Mouse (Mus musculus) liver, embryonic 14.5 days (tissue): Measurements from ENCODE around the gene Brd2. TPM values are rescaled to one million over a fixed set of nuclear protein-coding genes. Genes with fewer than 3 reads are reported as not detected.
A peak's percentile ranks its signal among the peaks of the same experiment; 100 is the strongest.

ENCODE experiments used
- ATAC-seq: fragments of 200-750 bp; cut with Nextera tagmentation; 2 replicates; pipeline ENCODE4 v1.8.0; 2017; ENCODE audit warnings: moderate number of reproducible peaks, mild to moderate bottlenecking, moderate library complexity; ENCODE audit not compliant: insufficient read depth
- DNase-seq, 3 experiments: peaks; one replicate each; pipeline ENCODE4 v3.0.0-alpha.2; 2012 to 2013; ENCODE audit warnings: low read depth in 3 of 3, low spot score in 3 of 3
- H3K27ac ChIP-seq: fragments of 300-500 bp; sonication (generic); 2 replicates; pipeline ENCODE4 v1.5.1; 2014; ENCODE audit warnings: moderate library complexity, mild to moderate bottlenecking, control low read depth, inconsistent platforms
- H3K27me3 ChIP-seq: fragments of 300-500 bp; sonication (generic); 2 replicates; pipeline ENCODE4 v1.6.1; 2014; ENCODE audit warnings: mild to moderate bottlenecking, low read length, moderate library complexity; ENCODE audit not compliant: control insufficient read depth, insufficient read depth
- H3K36me3 ChIP-seq: fragments of 300-500 bp; sonication (generic); replicated peaks from 2 replicates; pipeline ENCODE4 v1.6.1; 2014; ENCODE audit warnings: low read depth; ENCODE audit not compliant: control insufficient read depth, insufficient read depth
- H3K4me1 ChIP-seq, 2 experiments: fragments of 200-500 bp in 1 of 2; fragments of 300-500 bp in 1 of 2; sonication (generic) in 1 of 2; replicated peaks; 2 replicates each; pipeline ENCODE4 v1.6.1; 2012 to 2014; ENCODE audit warnings: antibody characterized with exemption in 1 of 2, inconsistent platforms in 1 of 2, low read length in 1 of 2; ENCODE audit not compliant: control insufficient read depth in 2 of 2, insufficient read depth in 2 of 2
- H3K4me2 ChIP-seq: fragments of 300-500 bp; sonication (generic); 2 replicates; pipeline ENCODE4 v1.6.1; 2014; ENCODE audit warnings: low read depth, mild to moderate bottlenecking, control low read depth, moderate library complexity
- H3K4me3 ChIP-seq, 2 experiments: fragments of 200-500 bp in 1 of 2; fragments of 300-500 bp in 1 of 2; sonication (generic) in 1 of 2; 2 replicates each; pipeline ENCODE4 v1.5.1; 2012 to 2014; ENCODE audit warnings: low read depth in 2 of 2, low read length in 2 of 2, mild to moderate bottlenecking in 2 of 2, control low read depth in 1 of 2, inconsistent platforms in 1 of 2, moderate library complexity in 1 of 2; ENCODE audit not compliant: insufficient read depth in 1 of 2
- H3K9ac ChIP-seq: fragments of 300-500 bp; sonication (generic); replicated peaks from 2 replicates; pipeline ENCODE4 v1.6.1; 2014; ENCODE audit warnings: mild to moderate bottlenecking, control low read depth, moderate library complexity
- H3K9me3 ChIP-seq: fragments of 300-500 bp; sonication (generic); 2 replicates; pipeline ENCODE4 v1.6.1; 2016; ENCODE audit warnings: low read length, mixed read lengths; ENCODE audit not compliant: control insufficient read depth
- CTCF ChIP-seq: IDR thresholded peaks from 2 replicates; pipeline ENCODE4 v1.5.1; 2016; ENCODE audit warnings: antibody characterized with exemption, low read depth, control low read depth
- EP300 ChIP-seq: IDR thresholded peaks from 2 replicates; pipeline ENCODE4 v1.6.1; 2016; ENCODE audit warnings: antibody characterized with exemption, low read depth
- WGBS: fragments of 180-500 bp; shearing (Covaris S2); extraction: QIAGEN DNeasy Blood & Tissue Kit; methylation state at CpG from one replicate; pipeline ENCODE4 v1.1.7; 2014; ENCODE audit not compliant: insufficient replicate concordance; 5-methylcytosine and 5-hydroxymethylcytosine counted together
- polyA plus RNA-seq, 2 experiments: library from polyadenylated mRNA; depleted of rRNA in 1 of 2; stranded (reverse) in 1 of 2; unstranded in 1 of 2; fragments of >200 nt; fragmentation: Nextera tagmentation in 1 of 2; extraction: Ambion mirVana in 1 of 2; gene quantifications; 2 replicates each; pipeline versions ENCODE4 v1.2.1 to v1.2.3; 2012 to 2014

Gene Brd2
- polyA plus RNA-seq, 2 experiments = 28.8 to 48.7 TPM

DNA sequence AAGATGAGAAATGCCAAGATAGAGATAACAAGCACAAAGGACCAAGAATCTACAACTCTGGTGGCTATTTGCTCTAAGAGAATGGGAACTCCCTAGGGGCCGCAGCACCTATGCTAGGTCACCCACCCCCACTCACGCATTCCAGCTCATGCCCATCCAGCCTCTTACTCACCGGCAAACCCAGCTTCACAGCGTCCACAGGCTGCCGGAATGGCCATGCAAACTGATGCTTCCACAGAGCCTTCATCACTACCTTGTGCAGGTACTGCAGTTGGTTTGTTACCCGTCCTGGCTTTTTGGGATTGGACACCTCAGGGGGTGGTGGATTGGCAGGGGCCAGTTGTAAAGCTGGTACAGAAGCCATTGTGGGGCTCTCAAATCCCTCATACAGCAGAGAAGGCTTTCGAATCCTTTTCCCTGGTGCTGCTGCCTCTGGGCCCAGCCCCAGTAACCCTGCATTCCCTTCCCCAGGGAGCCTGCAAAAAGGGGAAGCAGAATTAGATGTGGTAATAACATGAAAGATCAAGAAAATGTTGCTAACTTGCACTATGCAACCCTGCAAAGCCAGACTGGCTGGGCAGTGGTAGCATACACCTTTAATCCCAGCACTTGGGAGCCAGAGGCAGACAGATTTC, 5.6 kb downstream of the Brd2 start:
- Histone ChIP-seq H3K9me3 (no peaks in the 10 kb centered on the region), H3K9ac (peak overlapping the region; percentile 92), H3K27me3 (no peaks in the 10 kb centered on the region), H3K27ac (no peak overlapping the region), H3K36me3 (peaks cover 69% of the 10 kb centered on the region), H3K4me1 (peaks cover 9 to 14% of the 10 kb centered on the region in 2 experiments), H3K4me3 (peak overlapping the region; percentile 88 to 97), H3K4me2 (peak overlapping the region; percentile 97)
- WGBS = 50% methylated on average over 7 of the region's 7 CpGs
- ATAC-seq (no peak), DNase-seq (no peak)
- TF ChIP-seq CTCF (no peak), EP300 (no peak)

DNA sequence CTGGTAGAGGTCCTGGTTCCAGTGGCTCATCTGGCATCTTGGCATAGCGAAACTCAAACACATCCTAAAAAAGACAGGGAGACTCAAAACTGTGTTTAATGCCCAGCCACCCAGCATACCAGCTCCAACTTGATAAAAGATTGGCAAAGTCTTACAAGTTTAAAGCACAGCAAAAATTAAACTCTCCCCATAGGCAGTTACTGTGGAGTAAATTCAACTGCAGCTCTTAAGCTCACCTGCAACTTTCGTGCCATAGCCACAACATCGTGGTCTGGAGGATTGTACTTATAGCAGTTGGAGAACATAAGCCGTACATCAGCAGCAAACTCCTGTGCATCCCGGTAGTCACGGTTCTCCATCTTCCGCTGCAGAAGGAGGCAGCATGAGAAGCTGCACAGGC, 8.3 kb downstream of the Brd2 start:
- Histone ChIP-seq H3K27ac (no peak overlapping the region), H3K36me3 (peaks cover 86% of the 10 kb centered on the region), H3K27me3 (no peaks in the 10 kb centered on the region), H3K9me3 (no peaks in the 10 kb centered on the region), H3K4me1 (peaks cover 9 to 11% of the 10 kb centered on the region in 2 experiments), H3K9ac (no peak overlapping the region), H3K4me3 (no peak overlapping the region), H3K4me2 (no peak overlapping the region)
- no peak for ATAC-seq
- no peak for TF ChIP-seq CTCF
- TF ChIP-seq EP300 = no peak
- DNase-seq = no peak
- 93% methylated on average over 7 of the region's 7 CpGs for WGBS

DNA sequence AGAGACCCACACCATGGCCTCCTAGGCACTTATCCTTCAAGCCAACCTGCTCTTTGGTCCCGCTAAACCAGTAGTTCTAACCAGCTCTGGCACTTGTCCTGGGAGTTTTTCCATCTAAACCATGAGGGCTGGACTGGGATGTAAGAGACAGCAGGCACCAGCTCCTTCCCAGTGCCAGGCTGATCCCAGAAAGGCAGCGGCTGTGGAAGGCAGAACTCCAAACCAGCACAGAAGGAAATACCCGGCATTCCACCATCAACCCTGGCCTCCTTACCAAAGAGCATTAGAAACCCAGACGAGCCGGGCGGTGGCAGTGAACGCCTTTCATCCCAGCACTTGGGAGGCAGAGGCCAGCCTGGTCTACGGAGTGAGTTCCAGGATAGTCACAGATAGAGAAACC, 12.1 kb downstream of the Brd2 start:
- no peak for ATAC-seq
- Histone ChIP-seq H3K9ac (no peak overlapping the region), H3K9me3 (no peaks in the 10 kb centered on the region), H3K27ac (no peak overlapping the region), H3K27me3 (no peaks in the 10 kb centered on the region), H3K4me1 (no peaks in the 10 kb centered on the region), H3K36me3 (peaks cover 51% of the 10 kb centered on the region), H3K4me3 (no peak overlapping the region), H3K4me2 (no peak overlapping the region)
- WGBS = 75% methylated on average over 8 of the region's 8 CpGs
- TF ChIP-seq CTCF (no peak), EP300 (no peak)
- DNase-seq = no peak

- Histone ChIP-seq H3K4me3 (no peak overlapping the region), H3K4me2 (no peak overlapping the region), H3K4me1 (no peaks in the 10 kb centered on the region), H3K27ac (no peak overlapping the region), H3K9me3 (no peaks in the 10 kb centered on the region), H3K36me3 (peaks cover 46% of the 10 kb centered on the region), H3K27me3 (no peaks in the 10 kb centered on the region), H3K9ac (no peak overlapping the region)
- ATAC-seq (0 out of 2 replicates have a peak, but pooled peaks have one; percentile 14), DNase-seq (no peak)
- TF ChIP-seq EP300 (no peak), CTCF (no peak)
- 61% methylated on average over 3 of the region's 3 CpGs for WGBS
Measured at GRCm38 (mm10) chr17:34109806-34110195, 12.6 kb downstream of the Brd2 start.

- WGBS = 73% methylated on average over 14 of the region's 14 CpGs
- DNase-seq (no peak), ATAC-seq (no peak)
- no peaks in the 10 kb centered on the region for H3K27me3 ChIP-seq
- H3K27ac ChIP-seq = no peak overlapping the region
- no peaks in the 10 kb centered on the region for H3K4me1 ChIP-seq
- peaks cover 40% of the 10 kb centered on the region for H3K36me3 ChIP-seq
- H3K9ac ChIP-seq = no peak overlapping the region
- H3K4me2 ChIP-seq = no peak overlapping the region
- H3K4me3 ChIP-seq = no peak overlapping the region
- H3K9me3 ChIP-seq = no peaks in the 10 kb centered on the region
- TF ChIP-seq EP300 (no peak), CTCF (peak; percentile 41; the same call in 1 of the 2 replicates)
Measured at GRCm38 (mm10) chr17:34109038-34109805, 13.2 kb downstream of the Brd2 start.
